Mouse (Mus musculus): Measurements from ENCODE around the gene Gm281.

GRCm38 (mm10) chr14:13948345-13948744 is 34.1 kb upstream of the Gm281 start:
- TF ChIP-seq CTCF (IDR thresholded peaks at IDR 0.05) (no peak), EP300 (IDR thresholded peaks at IDR 0.05) (no peak)
